Mouse (Mus musculus) urinary bladder, adult 18-20 months (tissue): Measurements from ENCODE around the gene Gpr39.
A peak's percentile ranks its signal among the peaks of the same experiment; 100 is the strongest.

Source experiments
- DNase-seq, 2 experiments: peaks; one replicate each; pipeline ENCODE4 v3.0.0; 2022; ENCODE audit warnings: low spot score in 2 of 2, mixed read lengths in 2 of 2

The Gpr39 gene

GRCm38 (mm10) chr1:125694338-125694737 is 17.5 kb downstream of the Gpr39 start:
- peak; percentile 21 to 66 for DNase-seq

GRCm38 (mm10) chr1:125701101-125701590 is 24.4 kb downstream of the Gpr39 start:
- no peak for DNase-seq

GRCm38 (mm10) chr1:125701773-125702172 is 25.0 kb downstream of the Gpr39 start:
- peak; percentile 31 to 72 for DNase-seq

- DNase-seq, result no peak
Observed at GRCm38 (mm10) chr1:125702326-125702725, 25.5 kb downstream of the Gpr39 start.

GRCm38 (mm10) chr1:125705412-125705811 is 28.6 kb downstream of the Gpr39 start:
- no peak for DNase-seq

GRCm38 (mm10) chr1:125715286-125715685 is 38.5 kb downstream of the Gpr39 start:
- no peak for DNase-seq

- no peak for DNase-seq
Observed at GRCm38 (mm10) chr1:125716241-125716640, 39.4 kb downstream of the Gpr39 start.

GRCm38 (mm10) chr1:125717906-125718305 is 41.1 kb downstream of the Gpr39 start:
- no peak for DNase-seq

- DNase-seq, result no peak
Observed at GRCm38 (mm10) chr1:125719127-125719526, 42.3 kb downstream of the Gpr39 start.

- DNase-seq, result no peak
Observed at GRCm38 (mm10) chr1:125721104-125721758, 44.4 kb downstream of the Gpr39 start.

GRCm38 (mm10) chr1:125724304-125724703 is 47.5 kb downstream of the Gpr39 start:
- no peak for DNase-seq

- no peak for DNase-seq
Observed at GRCm38 (mm10) chr1:125729025-125729565, 52.3 kb downstream of the Gpr39 start.

GRCm38 (mm10) chr1:125729731-125730536 is 53.1 kb downstream of the Gpr39 start:
- DNase-seq, result no peak

- no peak for DNase-seq
Observed at GRCm38 (mm10) chr1:125730537-125730880, 53.7 kb downstream of the Gpr39 start.

GRCm38 (mm10) chr1:125731854-125732253 is 55.1 kb downstream of the Gpr39 start:
- DNase-seq, result no peak

- DNase-seq, result no peak
Observed at GRCm38 (mm10) chr1:125744766-125745165, 68.0 kb downstream of the Gpr39 start.

- DNase-seq, result peak; percentile 28 to 34
Observed at GRCm38 (mm10) chr1:125755335-125755996, 78.7 kb downstream of the Gpr39 start.

- DNase-seq, result peak in 1 of 2 experiments; percentile 16
Observed at GRCm38 (mm10) chr1:125759972-125760695, 83.3 kb downstream of the Gpr39 start.

- no peak for DNase-seq
Observed at GRCm38 (mm10) chr1:125760696-125761025, 83.9 kb downstream of the Gpr39 start.

GRCm38 (mm10) chr1:125762076-125762475 is 85.3 kb downstream of the Gpr39 start:
- no peak for DNase-seq

GRCm38 (mm10) chr1:125789804-125790203 is 113.0 kb downstream of the Gpr39 start:
- peak in 1 of 2 experiments; percentile 49 for DNase-seq

- peak in 1 of 2 experiments; percentile 22 for DNase-seq
Observed at GRCm38 (mm10) chr1:125800506-125800905, 123.7 kb downstream of the Gpr39 start.
